Mouse (Mus musculus) hindbrain, embryonic 11.5 days (tissue): Measurements from ENCODE around the gene Smim6. TPM values are rescaled to one million over a fixed set of nuclear protein-coding genes. Genes with fewer than 3 reads are reported as not detected.

Experiments used
- ATAC-seq: fragments of 200-750 bp; cut with Nextera tagmentation; 2 replicates; pipeline ENCODE4 v1.8.0; 2017; ENCODE audit warnings: mild to moderate bottlenecking, moderate TSS enrichment, moderate library complexity; ENCODE audit not compliant: low FRiP score
- DNase-seq: peaks from one replicate; pipeline ENCODE4 v3.0.0-alpha.2; 2015; ENCODE audit warnings: low spot score
- H3K27ac ChIP-seq: fragments of 300-500 bp; sonication (generic); 2 replicates; pipeline ENCODE4 v1.5.1; 2014; ENCODE audit warnings: mild to moderate bottlenecking, low read depth, low read length
- H3K27me3 ChIP-seq: fragments of 300-500 bp; sonication (generic); 2 replicates; pipeline ENCODE4 v1.6.1; 2014; ENCODE audit warnings: mild to moderate bottlenecking, low read length, moderate library complexity, mixed read lengths; ENCODE audit not compliant: control insufficient read depth, insufficient read depth
- H3K36me3 ChIP-seq: fragments of 300-500 bp; sonication (generic); 2 replicates; pipeline ENCODE4 v1.6.1; 2014; ENCODE audit warnings: mild to moderate bottlenecking, low read length, moderate library complexity, mixed read lengths; ENCODE audit not compliant: control insufficient read depth, insufficient read depth
- H3K4me1 ChIP-seq: fragments of 300-500 bp; sonication (generic); replicated peaks from 2 replicates; pipeline ENCODE4 v1.6.1; 2014; ENCODE audit warnings: low read length, mixed read lengths; ENCODE audit not compliant: control insufficient read depth, insufficient read depth
- H3K4me2 ChIP-seq: fragments of 300-500 bp; sonication (generic); replicated peaks from 2 replicates; pipeline ENCODE4 v1.6.1; 2014; ENCODE audit warnings: mild to moderate bottlenecking, low read depth, low read length
- H3K4me3 ChIP-seq: fragments of 300-500 bp; sonication (generic); 2 replicates; pipeline ENCODE4 v1.5.1; 2014; ENCODE audit warnings: low read depth, low read length
- H3K9ac ChIP-seq: fragments of 300-500 bp; sonication (generic); 2 replicates; pipeline ENCODE4 v1.6.1; 2014; ENCODE audit warnings: low read depth, low read length
- H3K9me3 ChIP-seq: fragments of 300-500 bp; sonication (generic); 2 replicates; pipeline ENCODE4 v1.6.1; 2016; ENCODE audit warnings: low read length; ENCODE audit not compliant: control insufficient read depth
- WGBS: fragments of 180-500 bp; shearing (Covaris S2); extraction: QIAGEN DNeasy Blood & Tissue Kit; methylation state at CpG from one replicate; pipeline ENCODE4 v1.1.7; 2014; 5-methylcytosine and 5-hydroxymethylcytosine counted together
- polyA plus RNA-seq: library from polyadenylated mRNA; unstranded; fragments of >200 nt; fragmentation: Nextera tagmentation; extraction: Ambion mirVana; gene quantifications from 2 replicates; pipeline ENCODE4 v1.2.1, GENCODE M21; 2014

The Smim6 gene
- polyA plus RNA-seq, 1 experiment from 2014 or later: 0.65 TPM

DNA sequence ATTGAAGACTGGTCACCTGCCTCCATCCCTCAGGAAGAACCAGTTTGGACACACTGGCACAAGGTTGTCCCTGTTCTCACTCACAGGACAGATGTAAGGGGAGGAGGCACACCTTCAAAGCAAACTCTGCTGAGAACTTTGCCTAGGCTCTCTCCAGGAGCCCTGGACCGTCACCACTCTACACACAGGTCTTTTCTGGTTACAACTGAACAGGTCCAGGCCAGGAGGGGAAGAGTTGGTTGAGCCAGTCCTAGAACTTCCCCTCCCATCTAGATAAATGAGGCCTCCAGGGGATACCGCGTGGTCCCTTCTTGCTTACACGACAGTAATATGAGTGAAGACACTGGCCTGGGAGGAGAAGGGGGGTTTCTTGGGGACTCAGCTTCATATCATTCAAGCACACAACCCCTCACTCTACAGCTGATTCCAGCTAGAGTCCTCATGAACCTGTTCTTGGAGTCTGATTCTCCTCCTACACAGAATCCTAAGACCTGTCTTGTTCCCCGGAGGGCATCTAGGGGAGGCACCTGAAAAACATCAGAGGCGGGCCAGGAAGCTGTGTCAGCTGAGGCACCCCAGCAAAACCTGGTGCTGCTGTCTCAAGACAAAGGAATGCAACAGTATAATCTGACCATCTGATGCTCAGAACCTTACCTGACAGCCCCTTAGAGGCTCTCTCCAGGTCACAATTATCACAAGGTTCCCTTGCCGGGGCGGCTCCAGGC is 7.4 kb upstream of the Smim6 start:
- Histone ChIP-seq H3K9ac (no peak overlapping the region), H3K36me3 (no peaks in the 10 kb centered on the region), H3K9me3 (no peaks in the 10 kb centered on the region), H3K27me3 (no peaks in the 10 kb centered on the region), H3K27ac (no peak overlapping the region), H3K4me1 (peaks cover 7% of the 10 kb centered on the region), H3K4me3 (no peak overlapping the region), H3K4me2 (no peak overlapping the region)
- no peak for DNase-seq
- ATAC-seq: no peak
- WGBS: 83% methylated on average over 8 of the region's 8 CpGs

DNA sequence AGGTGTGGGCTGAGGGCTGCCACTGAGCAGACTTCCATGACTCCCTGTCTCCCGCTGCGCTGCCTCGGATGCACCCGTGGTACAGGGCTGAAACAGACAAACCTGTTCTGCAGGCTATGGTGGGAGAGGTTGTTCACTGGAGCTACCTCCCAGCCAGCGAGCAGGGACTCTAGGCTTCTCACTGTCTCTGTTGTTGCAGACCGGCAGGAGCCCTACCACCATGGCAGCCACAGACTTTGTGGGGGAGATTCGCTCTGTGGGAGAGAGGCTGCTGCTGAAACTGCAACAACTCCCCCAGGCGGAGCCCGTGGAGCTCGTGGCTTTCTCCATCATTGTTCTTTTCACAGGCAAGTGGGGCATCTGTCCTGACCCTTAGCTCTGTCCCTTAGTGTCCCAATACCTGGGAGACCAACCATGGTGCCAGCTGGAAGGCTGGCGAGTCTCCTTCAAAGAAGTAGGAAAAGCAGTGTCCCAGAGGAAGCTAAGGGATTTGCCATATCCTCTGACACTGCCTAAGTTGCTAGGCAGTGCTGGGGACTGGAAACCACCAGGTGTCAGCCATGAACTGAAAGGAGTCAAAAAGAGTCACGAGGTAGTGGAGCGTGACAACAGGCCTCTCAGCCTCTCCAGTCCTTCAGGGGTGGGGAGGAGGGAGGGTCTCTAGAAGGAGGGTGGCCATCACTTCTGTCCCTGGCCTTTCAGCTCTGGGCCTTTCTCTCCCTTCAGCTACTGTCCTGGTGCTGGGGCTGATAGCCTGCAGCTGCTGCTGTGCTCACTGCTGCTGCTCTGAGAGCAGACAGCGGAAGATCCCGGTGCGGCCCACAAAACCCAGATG is 6.6 kb upstream of the Smim6 start:
- DNase-seq: no peak
- WGBS: 46% methylated on average over 16 of the region's 16 CpGs
- H3K9ac ChIP-seq: no peak overlapping the region

DNA sequence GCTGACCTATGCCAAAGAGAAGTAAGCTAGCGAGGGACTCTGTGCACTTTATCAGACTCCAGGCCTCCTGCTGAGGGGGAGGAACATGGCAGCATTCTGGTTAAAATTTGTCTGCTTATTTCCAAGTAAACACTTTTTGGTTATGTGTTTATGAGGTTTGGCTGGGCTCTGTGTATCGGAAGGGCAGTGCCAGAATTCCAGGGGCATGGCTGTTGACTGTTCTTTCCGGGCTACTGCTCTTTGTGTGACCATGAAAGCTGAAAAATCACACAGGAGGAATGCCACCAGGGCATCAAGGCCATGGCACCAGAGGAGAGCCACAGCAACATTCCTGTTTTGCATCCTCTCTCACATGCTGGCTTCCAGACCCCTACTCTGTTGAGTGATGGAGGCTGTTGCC is 5.7 kb upstream of the Smim6 start:
- DNase-seq (no peak), ATAC-seq (no peak)
- Histone ChIP-seq H3K27ac (no peak overlapping the region), H3K9me3 (no peaks in the 10 kb centered on the region), H3K4me2 (no peak overlapping the region), H3K27me3 (no peaks in the 10 kb centered on the region), H3K9ac (no peak overlapping the region), H3K36me3 (no peaks in the 10 kb centered on the region), H3K4me3 (no peak overlapping the region), H3K4me1 (no peaks in the 10 kb centered on the region)
- 82% methylated on average over 3 of the region's 3 CpGs for WGBS

More for the DNA sequence above, 6.6 kb upstream of the Smim6 start:
- H3K9me3 ChIP-seq: no peaks in the 10 kb centered on the region
- peaks cover 2% of the 10 kb centered on the region for H3K4me1 ChIP-seq
- H3K27me3 ChIP-seq: no peaks in the 10 kb centered on the region
- 0 out of 2 replicates have a peak overlapping the region, but pooled peaks have one; percentile 24 for H3K27ac ChIP-seq
- ATAC-seq: no peak
- H3K36me3 ChIP-seq: no peaks in the 10 kb centered on the region
- H3K4me3 ChIP-seq: no peak overlapping the region
- H3K4me2 ChIP-seq: no peak overlapping the region

DNA sequence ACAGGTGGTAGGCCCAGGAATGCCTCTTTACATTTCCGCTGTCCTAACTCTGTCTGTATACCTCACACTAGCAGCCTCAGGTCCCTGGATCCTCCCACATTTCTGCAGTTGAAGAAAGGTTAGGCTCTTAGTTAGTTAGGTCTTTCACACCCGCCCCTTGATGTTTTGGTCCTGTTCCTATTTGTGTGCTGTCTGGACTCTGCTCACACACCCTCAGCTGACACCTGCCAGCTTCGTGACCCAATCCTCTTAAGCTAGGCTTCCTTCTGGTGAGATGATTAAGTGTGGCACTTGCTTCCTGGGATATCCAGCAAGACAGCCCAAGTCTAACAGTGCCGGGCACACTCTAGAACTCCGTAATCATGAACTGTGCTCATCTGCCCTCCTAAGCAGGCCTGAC is 5.3 kb upstream of the Smim6 start:
- Histone ChIP-seq H3K9ac (no peak overlapping the region), H3K4me2 (no peak overlapping the region), H3K4me3 (no peak overlapping the region), H3K27me3 (no peaks in the 10 kb centered on the region), H3K36me3 (no peaks in the 10 kb centered on the region), H3K4me1 (no peaks in the 10 kb centered on the region), H3K9me3 (no peaks in the 10 kb centered on the region), H3K27ac (no peak overlapping the region)
- no peak for ATAC-seq
- DNase-seq: no peak
- 93% methylated on average over 5 of the region's 5 CpGs for WGBS

DNA sequence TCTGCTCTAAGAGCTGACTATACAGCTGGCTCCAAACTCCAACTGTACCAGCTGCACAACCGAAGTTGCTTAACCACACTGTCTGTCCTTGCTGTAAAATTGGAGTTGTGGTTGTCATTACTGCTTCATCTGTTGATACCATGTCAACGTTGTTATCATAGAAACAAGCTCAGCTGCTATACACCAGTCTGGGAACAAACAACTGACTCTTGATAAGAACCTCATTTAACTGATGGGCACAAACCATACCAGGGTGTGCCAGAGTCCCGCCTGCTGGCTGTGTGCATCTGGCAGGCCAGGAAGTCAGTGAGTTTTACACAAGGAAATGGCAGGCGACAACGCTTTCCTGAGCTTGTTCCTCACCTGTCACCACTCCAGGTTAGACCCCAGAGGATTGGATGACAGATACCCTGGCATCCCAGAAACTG is 669 bp upstream of the Smim6 start:
- Histone ChIP-seq H3K9me3 (no peaks in the 10 kb centered on the region), H3K9ac (no peak overlapping the region), H3K36me3 (0 out of 2 replicates have a peak, but pooled peaks cover 2% of the 10 kb centered on the region), H3K4me2 (no peak overlapping the region), H3K27ac (no peak overlapping the region), H3K27me3 (no peaks in the 10 kb centered on the region), H3K4me3 (no peak overlapping the region), H3K4me1 (no peaks in the 10 kb centered on the region)
- 95% methylated on average over 5 of the region's 5 CpGs for WGBS
- no peak for DNase-seq
- no peak for ATAC-seq

DNA sequence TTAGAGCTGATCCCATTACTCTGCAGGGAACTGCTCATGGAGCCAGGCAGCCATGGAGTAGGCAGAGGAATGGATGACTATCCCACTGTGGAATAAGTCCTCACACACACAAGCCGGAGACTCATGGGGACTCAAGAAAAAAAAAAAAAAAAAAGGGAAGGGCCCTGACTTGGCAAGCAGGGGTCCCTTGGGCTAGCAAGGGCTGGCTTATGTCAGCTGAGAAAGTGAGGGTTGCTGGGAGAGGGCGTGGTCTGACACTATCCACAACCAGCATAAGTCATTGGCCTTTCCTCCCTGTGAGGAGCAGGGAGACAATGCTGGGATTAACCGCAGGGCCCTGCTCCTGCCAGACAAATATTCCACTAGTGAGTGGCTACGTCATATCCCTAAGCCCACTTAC is 4.8 kb downstream of the Smim6 start:
- no peaks in the 10 kb centered on the region for H3K4me1 ChIP-seq
- H3K4me2 ChIP-seq: no peak overlapping the region
- no peak overlapping the region for H3K9ac ChIP-seq
- WGBS: 88% methylated on average over 4 of the region's 4 CpGs
- H3K4me3 ChIP-seq: no peak overlapping the region
- H3K27me3 ChIP-seq: no peaks in the 10 kb centered on the region
- H3K27ac ChIP-seq: no peak overlapping the region
- DNase-seq: no peak
- no peaks in the 10 kb centered on the region for H3K9me3 ChIP-seq
- no peak for ATAC-seq
- H3K36me3 ChIP-seq: 0 out of 2 replicates have a peak, but pooled peaks cover 2% of the 10 kb centered on the region

DNA sequence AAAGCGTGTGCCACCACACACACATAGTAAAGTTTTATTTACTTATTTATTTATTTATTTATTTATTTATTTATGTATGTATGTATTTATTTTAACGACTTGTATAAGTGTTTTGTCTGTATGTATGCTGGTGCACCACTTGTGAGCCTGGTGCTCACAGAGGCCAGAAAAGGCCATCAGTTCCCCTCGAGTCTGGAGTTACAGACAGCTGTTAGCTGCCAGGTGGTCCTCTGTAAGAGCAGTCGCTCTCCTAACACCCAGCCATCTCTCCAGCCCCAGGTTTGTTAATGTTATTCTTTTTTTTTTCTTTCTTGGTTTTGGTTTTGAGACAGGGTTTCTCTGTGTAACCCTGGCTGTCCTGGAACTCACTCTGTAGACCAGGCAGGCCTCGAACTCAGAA is 6.8 kb downstream of the Smim6 start:
- DNase-seq: no peak
- no peak overlapping the region for H3K4me3 ChIP-seq
- no peak overlapping the region for H3K4me2 ChIP-seq
- no peak overlapping the region for H3K9ac ChIP-seq
- WGBS: 92% methylated on average over 5 of the region's 5 CpGs
- 0 out of 2 replicates have a peak, but pooled peaks cover 2% of the 10 kb centered on the region for H3K36me3 ChIP-seq
- no peaks in the 10 kb centered on the region for H3K9me3 ChIP-seq
- no peak for ATAC-seq
- H3K27me3 ChIP-seq: no peaks in the 10 kb centered on the region
- H3K27ac ChIP-seq: no peak overlapping the region
- H3K4me1 ChIP-seq: no peaks in the 10 kb centered on the region

DNA sequence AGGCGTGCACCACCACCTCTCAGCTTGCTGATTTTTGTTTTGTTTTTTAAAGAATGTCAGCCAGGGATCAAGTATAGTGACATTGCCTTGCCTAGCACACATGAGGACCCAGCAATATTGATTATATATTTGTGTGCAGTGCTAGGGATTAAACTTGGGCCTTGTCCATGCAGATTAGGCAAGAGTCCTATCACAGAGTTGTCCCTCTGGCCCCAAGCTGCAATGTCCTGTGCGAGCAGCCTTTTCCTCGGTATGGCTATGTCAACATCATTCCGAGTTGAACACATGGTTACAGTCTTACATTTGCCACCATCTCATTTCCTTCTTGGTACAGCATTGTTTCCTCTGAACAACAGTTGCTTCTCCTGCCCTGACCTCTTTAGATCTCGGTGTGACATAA is 7.3 kb downstream of the Smim6 start:
- no peak overlapping the region for H3K9ac ChIP-seq
- no peaks in the 10 kb centered on the region for H3K4me1 ChIP-seq
- DNase-seq (no peak), ATAC-seq (no peak)
- no peak overlapping the region for H3K27ac ChIP-seq
- 89% methylated on average over 5 of the region's 5 CpGs for WGBS
- no peaks in the 10 kb centered on the region for H3K9me3 ChIP-seq
- no peak overlapping the region for H3K4me2 ChIP-seq
- H3K4me3 ChIP-seq: no peak overlapping the region
- H3K27me3 ChIP-seq: no peaks in the 10 kb centered on the region
- 0 out of 2 replicates have a peak, but pooled peaks cover 2% of the 10 kb centered on the region for H3K36me3 ChIP-seq
